Mouse (Mus musculus): ENCODE data around the gene Spen. TPM values are rescaled to one million over a fixed set of nuclear protein-coding genes. Genes with fewer than 3 reads are reported as not detected.
A peak's percentile ranks its signal among the peaks of the same experiment; 100 is the strongest.

Spen gene
- total and polyA plus RNA-seq, 2 experiments from 2014 or later, result 10.7 to 24.7 TPM

DNA sequence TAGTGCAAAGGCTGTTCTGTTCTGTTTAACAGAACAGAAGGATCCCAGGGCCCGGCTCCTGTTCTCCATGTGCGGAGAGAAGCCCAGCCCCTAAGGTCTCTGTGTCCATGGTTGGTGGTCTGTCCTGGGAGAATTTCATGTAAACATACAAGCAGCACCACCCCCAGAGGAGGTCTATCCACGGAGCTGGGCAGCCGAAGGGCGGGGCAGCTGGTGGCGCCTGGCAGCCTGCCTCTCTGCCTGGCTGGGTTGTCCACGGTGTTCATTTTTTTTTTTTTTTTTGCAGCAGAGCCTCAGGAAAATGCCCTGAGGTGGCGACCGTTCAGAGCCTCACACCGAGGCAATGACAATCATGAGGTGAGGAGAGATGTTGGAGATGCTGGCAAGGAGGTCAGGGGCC, 69.8 kb downstream of the Spen start:
- no peak for DNase-seq
- H3K4me3 ChIP-seq (ENCODE audit: low read depth, low read length), result no peak overlapping the region
- H3K4me1 ChIP-seq (ENCODE audit: insufficient read depth), result no peaks in the 10 kb centered on the region
- no peaks in the 10 kb centered on the region for H3K9me3 ChIP-seq (ENCODE audit: low read length)
- no peak overlapping the region for H3K27ac ChIP-seq (ENCODE audit: low read depth, low read length)
- no peak for ATAC-seq
- H3K4me2 ChIP-seq (ENCODE audit: low read depth), result no peak overlapping the region
- peaks cover 97% of the 10 kb centered on the region for H3K36me3 ChIP-seq (ENCODE audit: insufficient read depth)
- no peaks in the 10 kb centered on the region for H3K27me3 ChIP-seq (ENCODE audit: insufficient read depth, low read length)
- 55% methylated on average over 10 of the region's 10 CpGs for WGBS
- TF ChIP-seq CTCF (IDR thresholded peaks at IDR 0.05; ENCODE audit: low read depth), result no peak
- H3K9ac ChIP-seq, result no peak overlapping the region

DNA sequence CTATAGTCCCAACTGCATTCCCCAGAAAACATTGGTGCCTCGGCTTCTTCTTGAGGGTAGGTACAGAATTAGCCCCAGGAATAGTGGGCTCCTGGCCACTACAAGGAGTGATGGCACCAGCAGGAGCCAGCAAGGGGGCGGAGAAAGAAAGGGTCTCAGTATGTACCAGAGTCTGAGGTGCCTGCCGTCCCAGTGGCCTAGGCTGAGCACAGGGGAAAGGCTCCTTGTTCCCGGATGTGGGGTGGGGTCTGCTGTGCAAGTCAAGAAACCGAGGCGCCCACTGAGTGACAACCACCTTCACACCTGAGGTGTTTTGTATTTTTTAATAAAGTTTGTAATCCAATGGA, 70.8 kb downstream of the Spen start:
- peaks cover 97% of the 10 kb centered on the region for H3K36me3 ChIP-seq (ENCODE audit: insufficient read depth)
- no peak overlapping the region for H3K27ac ChIP-seq (ENCODE audit: low read depth, low read length)
- no peak for TF ChIP-seq CTCF (IDR thresholded peaks at IDR 0.05; ENCODE audit: low read depth)
- no peak overlapping the region for H3K9ac ChIP-seq
- no peaks in the 10 kb centered on the region for H3K27me3 ChIP-seq (ENCODE audit: insufficient read depth, low read length)
- ATAC-seq, result no peak
- no peak for DNase-seq
- H3K4me1 ChIP-seq (ENCODE audit: insufficient read depth), result no peaks in the 10 kb centered on the region
- no peaks in the 10 kb centered on the region for H3K9me3 ChIP-seq (ENCODE audit: low read length)
- H3K4me2 ChIP-seq (ENCODE audit: low read depth), result no peak overlapping the region
- WGBS, result 80% methylated on average over 6 of the region's 6 CpGs
- H3K4me3 ChIP-seq (ENCODE audit: low read depth, low read length), result no peak overlapping the region

GRCm38 (mm10) chr4:141466844-141467580, 71.4 kb downstream of the Spen start:
- no peaks in the 10 kb centered on the region for H3K4me1 ChIP-seq (ENCODE audit: insufficient read depth)
- 78% methylated on average over 15 of the region's 15 CpGs for WGBS
- no peak overlapping the region for H3K4me2 ChIP-seq (ENCODE audit: low read depth)
- ATAC-seq, result peak; percentile 5; the same call in 1 of the 2 replicates
- no peak overlapping the region for H3K27ac ChIP-seq (ENCODE audit: low read depth, low read length)
- H3K36me3 ChIP-seq (ENCODE audit: insufficient read depth), result peaks cover 97% of the 10 kb centered on the region
- no peaks in the 10 kb centered on the region for H3K9me3 ChIP-seq (ENCODE audit: low read length)
- no peak overlapping the region for H3K9ac ChIP-seq
- H3K4me3 ChIP-seq (ENCODE audit: low read depth, low read length), result no peak overlapping the region
- no peaks in the 10 kb centered on the region for H3K27me3 ChIP-seq (ENCODE audit: insufficient read depth, low read length)
- peak; percentile 51 for TF ChIP-seq CTCF (IDR thresholded peaks at IDR 0.05; ENCODE audit: low read depth)
- DNase-seq, result no peak

- no peak for ATAC-seq
- Histone ChIP-seq H3K4me3 (ENCODE audit: low read depth, low read length) (no peak overlapping the region), H3K36me3 (ENCODE audit: insufficient read depth) (peaks cover 96% of the 10 kb centered on the region), H3K4me2 (ENCODE audit: low read depth) (no peak overlapping the region), H3K4me1 (ENCODE audit: insufficient read depth) (no peaks in the 10 kb centered on the region), H3K9ac (no peak overlapping the region), H3K27me3 (ENCODE audit: insufficient read depth, low read length) (no peaks in the 10 kb centered on the region), H3K9me3 (ENCODE audit: low read length) (no peaks in the 10 kb centered on the region), H3K27ac (ENCODE audit: low read depth, low read length) (no peak overlapping the region)
- no peak for TF ChIP-seq CTCF (IDR thresholded peaks at IDR 0.05; ENCODE audit: low read depth)
- WGBS, result 91% methylated on average over 16 of the region's 16 CpGs
- no peak for DNase-seq
Measured at GRCm38 (mm10) chr4:141466289-141466795, 72.1 kb downstream of the Spen start.

DNA sequence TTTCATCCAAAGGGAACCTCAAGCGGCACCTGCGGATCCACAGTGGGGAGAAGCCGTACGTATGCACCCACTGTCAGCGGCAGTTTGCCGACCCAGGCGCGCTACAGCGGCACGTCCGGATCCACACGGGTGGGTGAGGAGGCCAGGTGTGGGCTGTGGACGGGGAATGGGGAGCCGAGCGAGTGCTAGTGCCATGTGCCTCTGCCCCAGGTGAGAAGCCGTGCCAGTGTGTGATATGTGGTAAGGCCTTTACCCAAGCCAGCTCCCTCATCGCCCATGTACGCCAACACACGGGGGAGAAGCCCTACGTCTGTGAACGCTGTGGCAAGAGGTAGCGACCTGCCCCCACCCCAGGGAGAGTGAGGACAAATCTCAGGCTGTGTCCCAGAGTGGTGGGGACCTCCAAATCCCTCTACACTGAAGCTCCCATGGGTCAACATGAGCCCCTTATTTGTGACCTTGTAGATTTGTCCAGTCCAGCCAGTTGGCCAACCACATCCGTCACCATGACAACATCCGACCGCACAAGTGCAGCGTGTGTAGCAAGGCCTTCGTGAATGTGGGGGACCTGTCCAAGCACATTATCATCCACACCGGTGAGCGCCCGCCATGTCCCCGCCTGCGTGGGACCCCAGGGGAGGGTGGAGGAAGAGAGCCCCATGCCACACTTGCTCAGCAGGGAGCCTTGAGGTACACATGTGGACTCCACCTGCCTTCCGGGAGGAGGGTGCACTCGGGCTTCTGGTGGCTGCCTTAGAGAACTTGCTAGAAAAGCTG, 72.7 kb downstream of the Spen start:
- no peaks in the 10 kb centered on the region for H3K27me3 ChIP-seq (ENCODE audit: insufficient read depth, low read length)
- ATAC-seq, result no peak
- WGBS, result 90% methylated on average over 34 of the region's 34 CpGs
- no peak overlapping the region for H3K9ac ChIP-seq
- no peak overlapping the region for H3K4me3 ChIP-seq (ENCODE audit: low read depth, low read length)
- TF ChIP-seq CTCF (IDR thresholded peaks at IDR 0.05; ENCODE audit: low read depth), result no peak
- H3K4me2 ChIP-seq (ENCODE audit: low read depth), result no peak overlapping the region
- peaks cover 90% of the 10 kb centered on the region for H3K36me3 ChIP-seq (ENCODE audit: insufficient read depth)
- DNase-seq, result no peak
- no peaks in the 10 kb centered on the region for H3K4me1 ChIP-seq (ENCODE audit: insufficient read depth)
- no peak overlapping the region for H3K27ac ChIP-seq (ENCODE audit: low read depth, low read length)
- no peaks in the 10 kb centered on the region for H3K9me3 ChIP-seq (ENCODE audit: low read length)

DNA sequence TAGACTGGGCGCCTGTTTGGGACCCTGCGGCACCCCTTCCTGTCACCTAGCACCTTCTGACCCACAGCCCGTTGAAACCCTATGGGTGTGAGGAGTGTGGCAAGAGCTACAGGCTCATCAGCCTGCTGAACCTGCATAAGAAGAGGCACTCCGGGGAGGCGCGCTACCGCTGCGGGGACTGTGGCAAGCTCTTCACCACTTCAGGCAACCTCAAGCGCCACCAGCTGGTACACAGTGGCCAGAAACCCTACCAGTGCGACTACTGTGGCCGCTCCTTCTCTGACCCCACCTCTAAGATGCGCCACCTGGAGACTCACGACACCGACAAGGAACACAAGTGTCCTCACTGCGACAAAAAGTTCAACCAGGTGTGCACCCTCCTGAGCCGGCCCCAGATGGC, 73.7 kb downstream of the Spen start:
- H3K27ac ChIP-seq (ENCODE audit: low read depth, low read length), result no peak overlapping the region
- H3K4me2 ChIP-seq (ENCODE audit: low read depth), result no peak overlapping the region
- no peak overlapping the region for H3K4me3 ChIP-seq (ENCODE audit: low read depth, low read length)
- 80% methylated on average over 16 of the region's 16 CpGs for WGBS
- H3K36me3 ChIP-seq (ENCODE audit: insufficient read depth), result peaks cover 84% of the 10 kb centered on the region
- no peak for DNase-seq
- H3K4me1 ChIP-seq (ENCODE audit: insufficient read depth), result no peaks in the 10 kb centered on the region
- H3K9me3 ChIP-seq (ENCODE audit: low read length), result no peaks in the 10 kb centered on the region
- no peak for ATAC-seq
- no peaks in the 10 kb centered on the region for H3K27me3 ChIP-seq (ENCODE audit: insufficient read depth, low read length)
- H3K9ac ChIP-seq, result no peak overlapping the region
- TF ChIP-seq CTCF (IDR thresholded peaks at IDR 0.05; ENCODE audit: low read depth), result no peak

GRCm38 (mm10) chr4:141463472-141463871, 74.9 kb downstream of the Spen start:
- Histone ChIP-seq H3K4me1 (ENCODE audit: insufficient read depth) (no peaks in the 10 kb centered on the region), H3K4me2 (ENCODE audit: low read depth) (no peak overlapping the region), H3K27ac (ENCODE audit: low read depth, low read length) (no peak overlapping the region), H3K9ac (no peak overlapping the region), H3K9me3 (ENCODE audit: low read length) (no peaks in the 10 kb centered on the region), H3K27me3 (ENCODE audit: insufficient read depth, low read length) (no peaks in the 10 kb centered on the region), H3K36me3 (ENCODE audit: insufficient read depth) (peaks cover 74% of the 10 kb centered on the region), H3K4me3 (ENCODE audit: low read depth, low read length) (no peak overlapping the region)
- ATAC-seq, result no peak
- WGBS, result 84% methylated on average over 14 of the region's 14 CpGs
- DNase-seq, result no peak
- TF ChIP-seq CTCF (IDR thresholded peaks at IDR 0.05; ENCODE audit: low read depth), result no peak
